Mouse (Mus musculus): ENCODE measurements around the gene 1700001O22Rik.

1700001O22Rik gene

DNA sequence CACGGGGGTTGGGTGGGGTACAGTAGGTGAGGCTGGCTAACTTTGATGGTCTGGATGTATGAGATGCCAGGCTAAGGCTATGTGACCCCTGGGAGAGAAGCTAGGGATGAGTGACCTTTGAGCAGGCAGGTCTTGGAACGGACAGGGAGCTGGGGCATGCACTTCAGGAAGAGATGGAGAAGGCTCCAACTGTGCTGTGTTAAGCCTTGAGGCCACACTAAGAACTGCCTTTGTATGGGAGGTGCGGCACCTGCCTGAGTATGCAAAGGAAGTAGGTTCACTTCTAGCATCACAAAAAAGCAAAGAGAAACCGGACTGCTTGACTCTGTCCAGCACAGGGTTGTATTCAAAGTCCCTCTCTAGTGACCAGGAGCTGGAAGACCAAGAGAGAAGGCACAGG, 25.2 kb downstream of the 1700001O22Rik start:
- no peak for DNase-seq (ENCODE audit: low spot score)

DNA sequence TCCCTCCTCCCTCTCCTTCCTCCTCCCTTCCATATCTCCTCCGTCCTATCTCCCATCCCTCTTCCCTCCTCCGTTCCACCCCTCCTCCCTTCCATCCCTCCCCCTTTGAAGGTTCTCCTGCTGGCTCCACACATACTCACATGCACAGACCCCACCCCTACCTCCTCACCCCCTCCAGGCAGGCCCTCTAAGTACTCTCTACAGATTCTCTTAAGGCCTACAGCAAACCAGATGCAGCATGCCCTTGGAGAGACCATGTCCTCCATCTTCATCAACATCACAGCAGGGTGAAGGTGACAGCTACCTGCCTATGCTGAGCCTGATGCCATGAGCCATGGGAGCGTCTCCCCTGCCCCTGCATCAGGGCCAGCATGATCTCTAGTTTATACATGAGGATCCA, 26.2 kb downstream of the 1700001O22Rik start:
- DNase-seq (ENCODE audit: low spot score): no peak

GRCm38 (mm10) chr2:30775955-30776354, 27.5 kb downstream of the 1700001O22Rik start:
- no peak for DNase-seq (ENCODE audit: low spot score)

- DNase-seq (ENCODE audit: low spot score): no peak
Measured at GRCm38 (mm10) chr2:30773313-30774005, 30.0 kb downstream of the 1700001O22Rik start.

GRCm38 (mm10) chr2:30772581-30773312, 30.7 kb downstream of the 1700001O22Rik start:
- no peak for DNase-seq (ENCODE audit: low spot score)

DNA sequence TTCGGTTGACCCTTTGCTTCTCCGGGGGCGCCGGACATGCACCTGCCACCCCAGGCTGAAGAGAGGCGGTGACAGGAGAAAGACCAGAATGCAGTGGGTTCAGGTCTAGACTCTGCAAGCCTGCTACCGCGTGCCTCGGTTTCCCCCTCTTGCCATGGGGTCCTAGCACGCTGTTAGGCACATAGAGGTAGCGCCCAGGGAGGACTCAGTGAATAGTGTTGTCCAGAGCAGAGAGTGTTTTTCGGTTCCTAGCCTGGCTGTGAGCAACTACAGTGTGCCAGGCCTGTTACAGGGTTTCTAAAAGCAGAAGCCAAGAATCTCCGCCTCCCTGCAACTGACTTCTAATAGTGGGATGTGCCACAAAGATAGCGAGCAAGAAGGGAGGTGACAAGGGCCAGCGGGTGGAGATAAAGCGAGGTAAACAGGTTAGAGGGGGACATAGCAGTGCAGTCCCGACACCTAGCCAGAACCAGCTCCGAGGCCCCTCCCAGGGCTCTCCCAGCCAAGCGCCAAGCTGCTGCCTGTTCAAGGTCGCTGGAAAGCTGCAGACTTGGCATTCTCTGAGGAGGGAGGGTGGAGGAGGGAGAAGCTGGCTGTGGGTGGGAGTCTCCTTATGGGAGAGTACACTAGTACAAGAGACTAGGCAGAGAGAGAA, 31.5 kb downstream of the 1700001O22Rik start:
- peak; percentile 76 for DNase-seq (ENCODE audit: low spot score)

GRCm38 (mm10) chr2:30771368-30771805, 32.1 kb downstream of the 1700001O22Rik start:
- no peak for DNase-seq (ENCODE audit: low spot score)

- DNase-seq (ENCODE audit: low spot score): no peak
Measured at GRCm38 (mm10) chr2:30769187-30769586, 34.3 kb downstream of the 1700001O22Rik start.

DNA sequence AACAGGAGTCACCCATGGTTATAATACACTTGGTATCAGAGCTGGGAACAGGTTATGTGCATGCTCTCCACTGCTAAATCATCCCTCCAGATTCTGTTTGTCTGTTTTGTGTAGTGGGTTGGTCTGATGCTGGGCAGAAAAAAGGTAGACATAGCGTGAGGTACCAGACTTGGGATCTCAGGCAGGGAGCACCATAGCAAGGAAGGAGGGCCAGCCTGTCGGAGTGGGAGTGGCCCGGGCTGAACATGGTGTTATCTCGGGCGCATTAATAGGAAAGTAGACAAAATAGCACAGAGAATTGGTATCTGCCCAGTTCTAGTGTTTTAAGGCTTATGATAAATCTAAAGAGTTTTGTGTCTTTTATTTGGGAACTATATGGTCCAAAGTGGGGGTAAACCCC, 34.9 kb downstream of the 1700001O22Rik start:
- DNase-seq (ENCODE audit: low spot score): no peak

- DNase-seq (ENCODE audit: low spot score): no peak
Measured at GRCm38 (mm10) chr2:30767626-30768240, 35.7 kb downstream of the 1700001O22Rik start.

DNA sequence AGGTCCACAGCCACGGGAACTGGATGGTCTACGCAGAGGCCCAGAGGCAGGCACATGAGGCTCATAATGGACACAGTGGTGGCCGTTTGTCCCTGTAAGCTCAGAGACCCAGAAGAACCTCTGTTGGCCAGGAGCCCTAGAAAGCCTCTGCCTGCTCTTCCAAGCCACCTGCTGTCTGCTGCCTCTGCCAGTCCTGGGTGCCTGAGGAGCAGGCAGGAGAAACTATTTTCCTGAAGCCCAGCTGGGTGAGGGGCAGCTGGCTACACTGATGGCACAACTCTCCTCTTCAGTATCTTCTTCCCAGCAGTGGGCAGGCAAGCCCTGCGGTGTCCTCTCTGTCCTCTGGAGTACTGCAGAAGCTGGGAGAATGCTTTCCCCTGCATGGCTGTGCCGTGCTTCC, 37.0 kb downstream of the 1700001O22Rik start:
- no peak for DNase-seq (ENCODE audit: low spot score)

DNA sequence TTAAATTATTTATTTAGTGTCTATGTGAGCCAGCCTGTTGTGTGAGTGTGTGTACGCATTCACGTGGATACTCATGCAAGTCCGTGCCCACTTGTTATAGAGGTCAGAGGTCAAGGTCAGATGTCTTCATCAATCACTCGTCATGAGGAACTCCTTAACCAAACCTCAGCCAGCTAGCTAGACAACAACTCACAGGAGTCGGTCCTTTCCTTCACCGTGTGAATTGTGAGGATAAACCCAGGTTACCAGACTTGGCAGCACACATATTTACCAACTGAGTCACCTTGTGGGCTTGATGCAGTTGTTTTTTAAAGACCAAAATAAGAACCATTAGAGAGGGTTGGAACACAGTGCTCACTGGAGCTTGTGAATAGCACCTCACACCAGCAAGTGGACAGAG, 42.8 kb downstream of the 1700001O22Rik start:
- no peak for DNase-seq (ENCODE audit: low spot score)

DNA sequence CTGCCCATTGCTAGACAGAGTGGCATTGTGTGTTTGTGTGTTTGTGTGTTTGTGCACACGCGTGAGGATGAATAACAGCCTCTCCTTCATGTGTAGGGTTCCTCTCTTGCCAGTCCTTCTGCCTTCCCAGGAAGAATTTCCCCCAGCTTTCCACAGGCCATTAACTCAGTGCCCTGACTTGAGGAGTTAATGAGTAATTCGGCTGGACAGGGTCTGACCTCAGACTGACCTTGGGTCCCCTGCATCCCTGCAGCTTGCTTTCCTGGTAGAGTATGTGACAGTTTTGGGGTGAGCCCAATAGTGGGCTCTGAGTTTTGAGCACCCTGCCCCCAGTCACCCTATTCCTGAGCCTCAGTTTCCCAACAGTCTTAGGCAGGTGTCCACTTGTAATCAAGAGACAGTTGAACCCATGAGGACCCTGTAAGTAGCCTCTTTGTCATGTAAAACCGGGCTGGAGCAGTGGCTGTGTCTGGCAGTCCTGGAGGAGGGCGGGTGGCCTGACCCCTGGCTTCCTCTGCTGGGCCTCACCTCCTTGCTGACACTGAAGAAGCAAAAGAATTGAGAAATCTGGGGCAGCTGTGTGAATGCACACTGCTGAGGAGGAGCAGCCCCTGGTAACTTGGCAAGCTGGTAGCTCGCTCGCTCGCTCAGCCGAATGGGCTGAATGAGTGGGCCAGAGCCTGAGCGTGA, 43.5 kb downstream of the 1700001O22Rik start:
- DNase-seq (ENCODE audit: low spot score): no peak

DNA sequence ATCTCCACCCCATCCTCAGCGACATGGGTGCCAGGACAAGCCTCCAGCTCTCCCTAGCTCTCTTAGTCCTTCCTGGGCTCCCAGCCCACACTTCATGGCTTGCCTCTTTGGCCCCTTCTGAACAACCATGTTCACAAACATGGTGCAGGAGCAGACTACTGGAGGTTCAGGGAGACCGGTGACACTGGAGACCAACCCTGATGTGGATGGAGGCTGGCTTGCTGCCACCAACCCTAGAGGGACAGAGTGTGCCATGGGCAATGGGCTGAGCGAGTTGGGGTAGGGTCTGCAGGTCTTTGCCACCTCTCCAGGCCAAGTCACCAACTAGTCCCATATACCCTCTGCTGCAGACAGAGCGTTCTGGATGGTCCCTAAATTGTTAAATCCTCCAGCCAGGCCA, 44.0 kb downstream of the 1700001O22Rik start:
- DNase-seq (ENCODE audit: low spot score): no peak

- no peak for DNase-seq (ENCODE audit: low spot score)
Measured at GRCm38 (mm10) chr2:30759088-30759374, 44.4 kb downstream of the 1700001O22Rik start.

GRCm38 (mm10) chr2:30758341-30759087, 44.9 kb downstream of the 1700001O22Rik start:
- DNase-seq (ENCODE audit: low spot score): no peak

DNA sequence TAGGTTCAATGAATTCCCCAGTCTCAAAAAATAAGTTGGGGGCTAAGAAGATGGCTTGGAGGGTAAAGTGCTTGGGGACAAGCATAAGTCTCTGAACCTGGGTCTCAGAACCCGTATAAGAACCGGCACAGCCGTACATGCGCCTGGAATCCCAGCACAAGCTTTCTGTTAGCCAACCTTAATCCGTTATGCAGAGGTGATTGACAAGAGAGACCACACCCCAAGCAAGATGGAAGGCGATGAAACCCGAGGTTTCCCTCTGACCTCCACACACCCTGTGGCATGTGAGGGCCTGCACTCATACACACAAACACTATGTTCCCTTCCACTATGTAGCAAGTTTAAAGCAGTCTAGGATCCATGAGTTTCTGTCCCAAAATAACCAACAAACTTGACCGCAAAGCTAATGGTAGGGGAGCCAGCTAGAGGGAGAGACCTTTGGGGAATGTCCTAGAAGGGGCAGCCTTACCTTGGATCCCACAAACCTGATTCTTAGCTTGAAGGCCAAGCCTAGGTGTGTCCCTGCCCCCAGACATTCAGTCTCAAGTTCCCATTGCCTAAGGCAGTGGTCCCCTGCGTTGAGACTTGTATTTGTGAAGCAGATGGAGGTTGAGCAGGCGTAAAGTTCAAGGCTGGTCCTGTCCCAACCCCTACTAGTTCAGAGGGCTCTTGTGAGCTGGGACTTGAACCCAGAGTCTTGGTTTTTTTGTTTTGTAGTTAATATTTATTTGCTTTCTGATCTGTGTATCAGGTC, 46.3 kb downstream of the 1700001O22Rik start:
- no peak for DNase-seq (ENCODE audit: low spot score)

DNA sequence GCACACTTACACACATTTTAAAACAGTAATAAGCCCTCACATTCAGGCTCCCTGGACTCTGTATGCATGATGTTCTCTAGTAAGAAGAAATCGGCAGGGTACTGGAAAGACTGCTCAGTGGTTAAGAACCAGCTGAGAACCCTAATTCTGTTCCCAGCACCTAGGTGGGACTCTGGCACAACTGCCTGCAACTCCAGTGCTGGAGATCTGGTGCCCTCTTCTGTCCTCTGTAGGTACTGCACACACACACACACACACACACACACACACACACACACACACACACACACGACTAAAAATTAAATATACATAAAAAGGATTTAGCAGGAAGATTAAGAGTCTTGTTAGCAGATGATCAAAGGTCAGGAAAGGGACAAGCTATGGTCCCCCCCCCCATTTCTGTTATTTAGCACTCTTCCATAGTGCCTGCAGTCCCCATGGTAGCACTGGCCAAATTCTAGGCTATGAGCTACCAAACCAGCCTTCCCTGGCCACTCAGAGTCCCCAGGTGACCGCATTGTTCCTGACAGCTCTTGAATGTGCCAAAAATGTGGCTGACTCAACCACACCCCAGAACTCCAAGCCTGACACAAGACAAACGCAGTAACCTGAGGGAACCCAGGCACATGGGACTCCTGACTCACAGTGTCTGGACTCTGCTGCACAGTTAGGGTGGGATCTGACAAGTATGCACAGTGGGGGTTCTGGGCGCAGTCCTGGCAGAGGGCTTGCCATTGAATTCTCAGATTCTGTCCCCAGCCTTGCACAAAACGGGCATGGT, 47.3 kb downstream of the 1700001O22Rik start:
- no peak for DNase-seq (ENCODE audit: low spot score)

- no peak for DNase-seq (ENCODE audit: low spot score)
Measured at GRCm38 (mm10) chr2:30754831-30755230, 48.6 kb downstream of the 1700001O22Rik start.

- no peak for DNase-seq (ENCODE audit: low spot score)
Measured at GRCm38 (mm10) chr2:30753219-30753618, 50.2 kb downstream of the 1700001O22Rik start.

Measured in left cerebral cortex, adult 11 months (tissue).